Mouse (Mus musculus) olfactory bulb, adult 2 months (tissue): ENCODE data around the gene Inip.

Experiments
- CTCF ChIP-seq: fragments of 200-500 bp; IDR thresholded peaks from 2 replicates; pipeline ENCODE4 v1.5.1; 2012; ENCODE audit warnings: low read depth, mild to moderate bottlenecking, low read length, moderate library complexity; ENCODE audit not compliant: insufficient read depth
- POLR2A ChIP-seq: fragments of 200-500 bp; IDR thresholded peaks from 2 replicates; pipeline ENCODE4 v1.6.1; 2012; ENCODE audit warnings: mild to moderate bottlenecking, low read depth, low read length, moderate library complexity; ENCODE audit not compliant: insufficient read depth

DNA sequence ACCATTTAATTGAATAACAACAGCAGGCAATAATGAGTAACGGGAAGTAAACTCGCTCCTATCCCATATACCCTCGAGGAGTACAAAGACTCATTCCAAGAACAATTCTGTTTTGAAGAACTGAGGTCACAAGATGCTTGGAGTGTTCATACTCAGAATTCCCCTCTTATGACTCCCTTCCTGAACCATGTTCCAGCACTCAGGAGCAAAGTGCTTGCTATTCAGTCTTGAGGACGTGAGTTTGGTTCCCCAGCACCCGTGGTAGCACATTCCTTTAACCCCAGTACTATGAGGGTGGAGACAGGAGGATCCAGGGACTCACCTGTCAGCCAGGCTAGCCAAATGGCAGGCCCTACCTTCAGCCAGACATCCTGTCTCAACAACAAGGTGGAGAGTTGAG, 29.6 kb upstream of the Inip start:
- TF ChIP-seq CTCF (no peak), POLR2A (no peak)
